ENCODE assay signal across 41 mouse cellular contexts in genomic region chr2:153775472-153775871, GRCm38 (mm10). TPM values are rescaled to one million over a fixed set of nuclear protein-coding genes. Genes with fewer than 3 reads are reported as not detected.
"Had no signal": no experiment of that assay in that cellular context is flagged by ENCODE, and none has a peak within 500 bp of the region (broad histone marks: within the 10 kb centered on the region; RNA-seq: fewer than 3 reads in every experiment).

No protein-coding gene starts in this region.

- H3K4me3 ChIP-seq: heart, embryonic 10.5 days; heart, embryonic 13.5 days; heart, embryonic 15.5 days; hindbrain, embryonic 10.5 days; hindbrain, embryonic 12.5 days; hindbrain, embryonic 13.5 days; hindbrain, embryonic 15.5 days; intestine, embryonic 15.5 days; kidney, embryonic 15.5 days; layer of hippocampus, adult 2 months; left cerebral cortex, adult 2 months had no signal

- H3K4me2 ChIP-seq: heart, embryonic 11.5 days; heart, embryonic 13.5 days; heart, embryonic 15.5 days; hindbrain, embryonic 12.5 days; hindbrain, embryonic 13.5 days; hindbrain, embryonic 14.5 days; hindbrain, embryonic 15.5 days; intestine, embryonic 15.5 days; kidney, embryonic 15.5 days had no signal

- H3K27ac ChIP-seq: heart, embryonic 10.5 days; heart, embryonic 13.5 days; heart, embryonic 15.5 days; hindbrain, embryonic 10.5 days; hindbrain, embryonic 12.5 days; hindbrain, embryonic 13.5 days; hindbrain, embryonic 14.5 days; hindbrain, embryonic 15.5 days; hindbrain, postnatal 0 days; intestine, embryonic 15.5 days; kidney, embryonic 15.5 days; kidney, postnatal 0 days; layer of hippocampus, adult 2 months; left cerebral cortex, adult 2 months had no signal

- H3K27me3 ChIP-seq: heart, embryonic 13.5 days; heart, embryonic 15.5 days; hindbrain, embryonic 12.5 days; hindbrain, embryonic 13.5 days; hindbrain, embryonic 15.5 days; intestine, embryonic 15.5 days; kidney, embryonic 15.5 days had no signal

- H3K36me3 ChIP-seq: intestine, embryonic 15.5 days had no signal

- H3K9me3 ChIP-seq: heart, embryonic 10.5 days; heart, embryonic 13.5 days; heart, embryonic 15.5 days; hindbrain, embryonic 10.5 days; hindbrain, embryonic 12.5 days; hindbrain, embryonic 13.5 days; hindbrain, embryonic 15.5 days; intestine, embryonic 15.5 days; kidney, embryonic 15.5 days had no signal

- ATAC-seq: hindbrain, embryonic 16.5 days; hindbrain, postnatal 0 days; inflammation-experienced regulatory T-cells, adult 6 months; intestine, embryonic 15.5 days; intestine, embryonic 16.5 days; intestine, postnatal 0 days had no signal

- H3K9ac ChIP-seq: heart, embryonic 13.5 days; heart, embryonic 15.5 days; hindbrain, embryonic 12.5 days; hindbrain, embryonic 13.5 days; hindbrain, embryonic 14.5 days; hindbrain, embryonic 15.5 days; intestine, embryonic 15.5 days; kidney, embryonic 15.5 days had no signal

- DNase-seq: heart, postnatal 10 days; heart, postnatal 14 days; heart, postnatal 36 days; heart, postnatal 4 days; kidney, adult 11 months; kidney, adult 18-20 months; kidney, adult 2 months; kidney, adult 8-10 months; kidney, adult 9 months; kidney, postnatal 10 days; kidney, postnatal 14 days; kidney, postnatal 25 days; kidney, postnatal 36 days; kidney, postnatal 4 days; layer of hippocampus, adult 9-11 months; layer of hippocampus, postnatal 36 days had no signal

RNA-seq across cellular contexts. Expression of gene Efcab8, which starts 4.3 kb away (rescaled TPM):
- total RNA-seq: heart, postnatal 10 days; heart, postnatal 14 days; heart, postnatal 25 days; heart, postnatal 36 days; hematopoietic stem cell, adult 5-6 weeks; hindbrain, postnatal 0 days had no signal
- polyA plus RNA-seq: heart, embryonic 10.5 days; heart, embryonic 11.5 days; heart, embryonic 13.5 days; heart, embryonic 14.5 days; heart, embryonic 15.5 days; hindbrain, embryonic 11.5 days; hindbrain, embryonic 12.5 days; hindbrain, embryonic 13.5 days; hindbrain, embryonic 14.5 days; hindbrain, embryonic 15.5 days; hindbrain, embryonic 16.5 days; intestine, embryonic 14.5 days; intestine, embryonic 16.5 days; kidney, embryonic 14.5 days; kidney, embryonic 15.5 days; kidney, postnatal 0 days had no signal
